8 mouse cellular contexts compared by ENCODE assay signal in the genomic region with DNA sequence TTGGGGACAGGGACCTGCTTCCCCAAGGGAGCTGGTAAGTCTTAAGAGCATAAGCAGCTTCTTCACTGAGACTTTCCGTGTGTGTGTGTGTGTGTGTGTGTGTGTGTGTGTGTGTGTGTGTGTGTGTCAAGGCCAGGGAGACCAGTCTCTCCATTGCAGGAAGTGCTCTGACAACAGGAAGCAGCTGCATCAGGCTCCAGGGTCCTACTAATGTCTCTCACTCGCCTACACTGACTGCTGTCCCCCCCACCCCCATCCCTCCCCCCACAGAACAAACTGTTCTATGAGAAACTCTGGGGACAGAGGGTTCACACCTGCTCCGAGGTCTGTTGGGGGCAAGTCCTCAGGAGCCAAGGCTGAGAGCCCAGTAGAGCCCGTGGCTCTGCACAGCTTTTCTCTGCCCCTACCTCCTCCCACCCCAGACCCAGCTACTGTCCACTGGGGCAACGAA. TPM values are rescaled to one million over a fixed set of nuclear protein-coding genes. Genes with fewer than 3 reads are reported as not detected.
DNase-seq lines count a peak whose midpoint lies in the region; ATAC-seq and TF ChIP-seq lines count a peak whose summit lies in the region.

No protein-coding gene starts in this region.

- TF ChIP-seq CTCF in midbrain, postnatal 0 days (IDR thresholded peaks at IDR 0.05): no peak
- TF ChIP-seq CTCF in kidney, postnatal 0 days (IDR thresholded peaks at IDR 0.05; ENCODE audit: low read depth): no peak

- WGBS in midbrain, embryonic 10.5 days: 67% methylated on average over 5 of the region's 5 CpGs
- 61% methylated on average over 5 of the region's 5 CpGs for WGBS in midbrain, postnatal 0 days
- 40% methylated on average over 5 of the region's 5 CpGs for WGBS in kidney, postnatal 0 days

- H3K4me2 ChIP-seq in midbrain, postnatal 0 days (ENCODE audit: low read depth, low read length, poor library complexity, severe bottlenecking): no peak overlapping the region
- H3K4me2 ChIP-seq in kidney, postnatal 0 days (ENCODE audit: low read length): no peak overlapping the region

- no peak overlapping the region for H3K4me3 ChIP-seq in midbrain, embryonic 10.5 days
- H3K4me3 ChIP-seq in midbrain, postnatal 0 days (ENCODE audit: low read depth, low read length): no peak overlapping the region
- H3K4me3 ChIP-seq in kidney, postnatal 0 days (replicated peaks; ENCODE audit: low read depth, low read length): no peak overlapping the region

- H3K4me1 ChIP-seq in midbrain, embryonic 10.5 days: peaks cover 29% of the 10 kb centered on the region
- no peaks in the 10 kb centered on the region for H3K4me1 ChIP-seq in midbrain, postnatal 0 days (ENCODE audit: insufficient read depth, low read length)
- H3K4me1 ChIP-seq in kidney, postnatal 0 days (replicated peaks; ENCODE audit: insufficient read depth, low read length): peaks cover 15% of the 10 kb centered on the region

- no peak for DNase-seq in midbrain, embryonic 10.5 days (ENCODE audit: low spot score)
- DNase-seq in midbrain, postnatal 0 days (ENCODE audit: low spot score): no peak
- DNase-seq in kidney, postnatal 0 days (ENCODE audit: low spot score): peak; percentile 47
- peak; percentile 46 to 57 for DNase-seq in lung, postnatal 4 days
- DNase-seq in embryo, embryonic 11 days: no peak
- no peak for DNase-seq in frontal cortex, adult 2 months (ENCODE audit: extremely low spot score in 1 of 2, low spot score in 1 of 2)
- no peak for DNase-seq in urinary bladder, postnatal 25 days (ENCODE audit: low spot score)

- no peaks in the 10 kb centered on the region for H3K27me3 ChIP-seq in midbrain, embryonic 10.5 days (ENCODE audit: low read depth, poor library complexity, severe bottlenecking)
- H3K27me3 ChIP-seq in midbrain, postnatal 0 days (ENCODE audit: insufficient read depth, low read length): no peaks in the 10 kb centered on the region
- no peaks in the 10 kb centered on the region for H3K27me3 ChIP-seq in kidney, postnatal 0 days (ENCODE audit: insufficient read depth, low read length)

- H3K27ac ChIP-seq in midbrain, embryonic 10.5 days (replicated peaks): peak overlapping the region; percentile 39; the same call in 1 of the 2 replicates
- H3K27ac ChIP-seq in midbrain, postnatal 0 days (ENCODE audit: low read depth, low read length): no peak overlapping the region
- H3K27ac ChIP-seq in kidney, postnatal 0 days: peak overlapping the region; percentile 57

- no peaks in the 10 kb centered on the region for H3K9me3 ChIP-seq in midbrain, embryonic 10.5 days (replicated peaks)
- H3K9me3 ChIP-seq in midbrain, postnatal 0 days (ENCODE audit: low read length): no peaks in the 10 kb centered on the region
- no peaks in the 10 kb centered on the region for H3K9me3 ChIP-seq in kidney, postnatal 0 days (replicated peaks; ENCODE audit: low read length)

- H3K36me3 ChIP-seq in midbrain, embryonic 10.5 days: no peaks in the 10 kb centered on the region
- no peaks in the 10 kb centered on the region for H3K36me3 ChIP-seq in midbrain, postnatal 0 days (ENCODE audit: insufficient read depth, low read length)
- no peaks in the 10 kb centered on the region for H3K36me3 ChIP-seq in kidney, postnatal 0 days (ENCODE audit: insufficient read depth, low read length)

- ATAC-seq in midbrain, postnatal 0 days (ENCODE audit: low FRiP score): no peak; the same call in 1 of the 2 replicates
- peak; percentile 67 for ATAC-seq in common myeloid progenitor, adult 5-6 weeks (replicated peaks; ENCODE audit: low read depth, poor library complexity, severe bottlenecking)
- peak; percentile 23; the same call in 1 of the 2 replicates for ATAC-seq in kidney, postnatal 0 days (replicated peaks; ENCODE audit: low FRiP score, low read depth)

- H3K9ac ChIP-seq in midbrain, postnatal 0 days (replicated peaks; ENCODE audit: low read length, poor library complexity, severe bottlenecking): no peak overlapping the region
- no peak overlapping the region for H3K9ac ChIP-seq in kidney, postnatal 0 days (ENCODE audit: low read depth, low read length)

RNA-seq across cellular contexts. Expression of a gene that starts 11.8 kb away (rescaled TPM):
- 261 and 272 TPM in 2 replicates for polyA plus RNA-seq in midbrain, embryonic 10.5 days (2016; fragmentation: Nextera tagmentation; extraction: Ambion mirVana)
- total RNA-seq in midbrain, postnatal 0 days (2014; rRNA removed): 161 and 181 TPM in 2 replicates
- polyA plus RNA-seq in midbrain, postnatal 0 days (2015; fragmentation: Nextera tagmentation; extraction: Ambion mirVana): 331 and 352 TPM in 2 replicates
- total RNA-seq in common myeloid progenitor, adult 5-6 weeks (2017): 172 and 192 TPM in 2 replicates
- 237 and 255 TPM in 2 replicates for polyA plus RNA-seq in kidney, postnatal 0 days (2015; fragmentation: Nextera tagmentation; extraction: Ambion mirVana)
- 232 and 234 TPM in 2 replicates for polyA plus RNA-seq in frontal cortex, adult 2 months (2012; rRNA removed)

RNA-seq across cellular contexts. Expression of a gene that starts 58.2 kb away (rescaled TPM):
- 2.9 and 3.0 TPM in 2 replicates for polyA plus RNA-seq in midbrain, embryonic 10.5 days (2016; fragmentation: Nextera tagmentation; extraction: Ambion mirVana)
- total RNA-seq in midbrain, postnatal 0 days (2014; rRNA removed): 6.8 and 9.8 TPM in 2 replicates
- polyA plus RNA-seq in midbrain, postnatal 0 days (2015; fragmentation: Nextera tagmentation; extraction: Ambion mirVana): 0.99 and 1.1 TPM in 2 replicates
- total RNA-seq in common myeloid progenitor, adult 5-6 weeks (2017): 0.37 and 0.44 TPM in 2 replicates
- 4.2 and 5.3 TPM in 2 replicates for polyA plus RNA-seq in kidney, postnatal 0 days (2015; fragmentation: Nextera tagmentation; extraction: Ambion mirVana)
- 2.4 and 3.8 TPM in 2 replicates for polyA plus RNA-seq in frontal cortex, adult 2 months (2012; rRNA removed)

Comparison
In these comparisons a context has a peak if more than half of its experiments do, and no peak if none do; other contexts are left out.
1. DNase-seq: peak in kidney, postnatal 0 days (single experiment) and lung, postnatal 4 days (2 of 2); none in midbrain, embryonic 10.5 days (single experiment), midbrain, postnatal 0 days (single experiment), embryo, embryonic 11 days (single experiment), frontal cortex, adult 2 months (0 of 2) and urinary bladder, postnatal 25 days (single experiment).